Mouse (Mus musculus) liver, embryonic 16.5 days (tissue): ENCODE measurements around the gene Ssmem1. TPM values are rescaled to one million over a fixed set of nuclear protein-coding genes. Genes with fewer than 3 reads are reported as not detected.

Source experiments
- ATAC-seq: fragments of 200-750 bp; cut with Nextera tagmentation; 2 replicates; pipeline ENCODE4 v1.8.0; 2017; ENCODE audit warnings: low read depth, mild to moderate bottlenecking, moderate number of reproducible peaks, moderate library complexity
- H3K27ac ChIP-seq: fragments of 300-500 bp; sonication (generic); 2 replicates; pipeline ENCODE4 v1.5.1; 2014; ENCODE audit warnings: mild to moderate bottlenecking, low read length
- H3K27me3 ChIP-seq: fragments of 300-500 bp; sonication (generic); 2 replicates; pipeline ENCODE4 v1.6.1; 2014; ENCODE audit warnings: low read depth, low read length, mixed read lengths; ENCODE audit not compliant: control insufficient read depth, insufficient read depth
- H3K36me3 ChIP-seq: fragments of 300-500 bp; sonication (generic); 2 replicates; pipeline ENCODE4 v1.6.1; 2014; ENCODE audit warnings: mild to moderate bottlenecking; ENCODE audit not compliant: control insufficient read depth, insufficient read depth
- H3K4me1 ChIP-seq: fragments of 300-500 bp; sonication (generic); 2 replicates; pipeline ENCODE4 v1.6.1; 2014; ENCODE audit warnings: low read depth, low read length, mixed read lengths; ENCODE audit not compliant: control insufficient read depth
- H3K4me2 ChIP-seq: fragments of 300-500 bp; sonication (generic); 2 replicates; pipeline ENCODE4 v1.6.1; 2014; ENCODE audit warnings: low read depth, low read length, mixed read lengths
- H3K4me3 ChIP-seq: fragments of 300-500 bp; sonication (generic); 2 replicates; pipeline ENCODE4 v1.5.1; 2014; ENCODE audit warnings: low read depth, mild to moderate bottlenecking, low read length
- H3K9ac ChIP-seq: fragments of 300-500 bp; sonication (generic); 2 replicates; pipeline ENCODE4 v1.6.1; 2014; ENCODE audit warnings: low read depth, low read length
- H3K9me3 ChIP-seq: fragments of 300-500 bp; sonication (generic); replicated peaks from 2 replicates; pipeline ENCODE4 v1.6.1; 2016; ENCODE audit warnings: low read length; ENCODE audit not compliant: control insufficient read depth
- WGBS: fragments of 180-500 bp; shearing (Covaris S2); extraction: QIAGEN DNeasy Blood & Tissue Kit; methylation state at CpG from one replicate; pipeline ENCODE4 v1.1.7; 2014; ENCODE audit not compliant: insufficient replicate concordance; 5-methylcytosine and 5-hydroxymethylcytosine counted together
- polyA plus RNA-seq: library from polyadenylated mRNA; unstranded; fragments of >200 nt; fragmentation: Nextera tagmentation; extraction: Ambion mirVana; gene quantifications from 2 replicates; pipeline ENCODE4 v1.2.1, GENCODE M21; 2015

The Ssmem1 gene
- polyA plus RNA-seq, 1 experiment from 2014 or later = 0.06 TPM

GRCm38 (mm10) chr6:30510291-30510690, 642 bp downstream of the Ssmem1 start:
- H3K9ac ChIP-seq = peak overlapping the region; percentile 25
- no peak for ATAC-seq
- H3K4me2 ChIP-seq = peak overlapping the region; percentile 80
- peaks cover 11% of the 10 kb centered on the region for H3K36me3 ChIP-seq
- peaks cover 11% of the 10 kb centered on the region for H3K4me1 ChIP-seq
- WGBS = 68% methylated on average over 5 of the region's 5 CpGs
- H3K4me3 ChIP-seq = peak overlapping the region; percentile 83; the same call in 1 of the 2 replicates
- no peaks in the 10 kb centered on the region for H3K9me3 ChIP-seq
- no peaks in the 10 kb centered on the region for H3K27me3 ChIP-seq
- peak overlapping the region; percentile 76 for H3K27ac ChIP-seq

GRCm38 (mm10) chr6:30514242-30514641, 4.6 kb downstream of the Ssmem1 start:
- Histone ChIP-seq H3K4me3 (no peak overlapping the region), H3K4me2 (no peak overlapping the region), H3K9me3 (no peaks in the 10 kb centered on the region), H3K36me3 (no peaks in the 10 kb centered on the region), H3K27me3 (no peaks in the 10 kb centered on the region), H3K27ac (no peak overlapping the region), H3K4me1 (peaks cover 7% of the 10 kb centered on the region), H3K9ac (no peak overlapping the region)
- ATAC-seq = no peak
- 39% methylated on average over 9 of the region's 9 CpGs for WGBS

- Histone ChIP-seq H3K36me3 (no peaks in the 10 kb centered on the region), H3K4me1 (no peaks in the 10 kb centered on the region), H3K4me2 (no peak overlapping the region), H3K27me3 (no peaks in the 10 kb centered on the region), H3K4me3 (no peak overlapping the region), H3K9ac (no peak overlapping the region), H3K9me3 (no peaks in the 10 kb centered on the region), H3K27ac (no peak overlapping the region)
- ATAC-seq = no peak
- WGBS = 52% methylated on average over 11 of the region's 11 CpGs
Observed at GRCm38 (mm10) chr6:30520400-30520799, 10.8 kb downstream of the Ssmem1 start.

GRCm38 (mm10) chr6:30525456-30526332, 16.0 kb downstream of the Ssmem1 start:
- Histone ChIP-seq H3K27ac (no peak overlapping the region), H3K27me3 (no peaks in the 10 kb centered on the region)

GRCm38 (mm10) chr6:30526586-30527515, 17.2 kb downstream of the Ssmem1 start:
- Histone ChIP-seq H3K36me3 (no peaks in the 10 kb centered on the region), H3K27me3 (no peaks in the 10 kb centered on the region), H3K27ac (no peak overlapping the region), H3K4me1 (no peaks in the 10 kb centered on the region), H3K4me3 (no peak overlapping the region), H3K4me2 (no peak overlapping the region), H3K9me3 (no peaks in the 10 kb centered on the region), H3K9ac (no peak overlapping the region)
- ATAC-seq = no peak
- WGBS = 26% methylated on average over 19 of the region's 19 CpGs

More at GRCm38 (mm10) chr6:30525456-30526332, 16.0 kb downstream of the Ssmem1 start:
- Histone ChIP-seq H3K4me3 (no peak overlapping the region), H3K9ac (no peak overlapping the region), H3K36me3 (no peaks in the 10 kb centered on the region), H3K4me2 (no peak overlapping the region), H3K9me3 (no peaks in the 10 kb centered on the region), H3K4me1 (no peaks in the 10 kb centered on the region)
- WGBS = 53% methylated on average over 7 of the region's 7 CpGs
- no peak for ATAC-seq

- ATAC-seq = no peak
- 53% methylated on average over 6 of the region's 6 CpGs for WGBS
- H3K27ac ChIP-seq = no peak overlapping the region
Observed at GRCm38 (mm10) chr6:30528800-30529199, 19.2 kb downstream of the Ssmem1 start.

GRCm38 (mm10) chr6:30535340-30535739, 25.7 kb downstream of the Ssmem1 start:
- H3K4me1 ChIP-seq = no peaks in the 10 kb centered on the region
- H3K4me3 ChIP-seq = no peak overlapping the region
- no peak overlapping the region for H3K27ac ChIP-seq
- no peak overlapping the region for H3K9ac ChIP-seq
- H3K36me3 ChIP-seq = no peaks in the 10 kb centered on the region
- no peak for ATAC-seq
- H3K4me2 ChIP-seq = no peak overlapping the region
- H3K9me3 ChIP-seq = no peaks in the 10 kb centered on the region
- H3K27me3 ChIP-seq = no peaks in the 10 kb centered on the region; the same call in 1 of the 2 replicates
- WGBS = 26% methylated on average over 3 of the region's 3 CpGs

More at GRCm38 (mm10) chr6:30528800-30529199, 19.2 kb downstream of the Ssmem1 start:
- H3K4me2 ChIP-seq = no peak overlapping the region
- no peaks in the 10 kb centered on the region for H3K9me3 ChIP-seq
- no peak overlapping the region for H3K9ac ChIP-seq
- no peaks in the 10 kb centered on the region for H3K27me3 ChIP-seq
- no peaks in the 10 kb centered on the region for H3K4me1 ChIP-seq
- H3K4me3 ChIP-seq = no peak overlapping the region
- H3K36me3 ChIP-seq = no peaks in the 10 kb centered on the region

DNA sequence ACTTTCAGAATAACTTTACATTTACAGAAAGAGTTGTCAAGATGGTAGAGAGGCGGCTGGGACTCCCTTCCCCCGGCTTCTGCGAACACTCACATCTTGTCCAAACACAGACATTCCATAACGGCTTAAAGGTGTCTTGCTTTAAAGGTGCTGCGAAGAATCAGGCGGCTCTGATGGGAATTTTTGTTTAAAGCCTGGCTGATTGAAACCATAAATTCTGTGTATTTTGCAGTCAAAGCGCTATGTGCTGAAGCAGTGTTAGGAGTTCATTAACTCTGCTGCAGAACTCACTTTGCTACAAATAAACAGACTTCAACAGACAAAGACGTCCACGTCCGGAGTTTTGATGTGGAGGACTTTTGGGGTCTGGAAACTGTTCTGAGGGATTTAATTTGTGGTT, 28.6 kb downstream of the Ssmem1 start:
- no peak overlapping the region for H3K27ac ChIP-seq
- no peaks in the 10 kb centered on the region for H3K36me3 ChIP-seq
- H3K4me1 ChIP-seq = no peaks in the 10 kb centered on the region
- no peaks in the 10 kb centered on the region for H3K9me3 ChIP-seq
- WGBS = 64% methylated on average over 10 of the region's 10 CpGs
- H3K27me3 ChIP-seq = no peaks in the 10 kb centered on the region; the same call in none of the 2 replicates
- ATAC-seq = no peak
- H3K9ac ChIP-seq = no peak overlapping the region
- no peak overlapping the region for H3K4me3 ChIP-seq
- no peak overlapping the region for H3K4me2 ChIP-seq
